Mouse (Mus musculus) lung, embryonic 15.5 days (tissue): ENCODE results near the gene Rnft2. TPM values are rescaled to one million over a fixed set of nuclear protein-coding genes. Genes with fewer than 3 reads are reported as not detected.

Experiments
- ATAC-seq: fragments of 200-750 bp; cut with Nextera tagmentation; 2 replicates; pipeline ENCODE4 v1.8.0; 2017; ENCODE audit warnings: moderate number of reproducible peaks, borderline replicate concordance; ENCODE audit not compliant: low FRiP score, low TSS enrichment; ENCODE audit errors: extremely low read depth
- H3K27ac ChIP-seq: fragments of 300-500 bp; sonication (generic); 2 replicates; pipeline ENCODE4 v1.5.1; 2015; ENCODE audit warnings: moderate library complexity, mild to moderate bottlenecking, inconsistent platforms
- H3K27me3 ChIP-seq: fragments of 300-500 bp; sonication (generic); 2 replicates; pipeline ENCODE4 v1.6.1; 2015; ENCODE audit warnings: inconsistent platforms
- H3K36me3 ChIP-seq: fragments of 300-500 bp; sonication (generic); 2 replicates; pipeline ENCODE4 v1.6.1; 2015; ENCODE audit warnings: inconsistent platforms
- H3K4me1 ChIP-seq: fragments of 300-500 bp; sonication (generic); 2 replicates; pipeline ENCODE4 v1.6.1; 2015; ENCODE audit warnings: inconsistent platforms
- H3K4me2 ChIP-seq: fragments of 300-500 bp; sonication (generic); 2 replicates; pipeline ENCODE4 v1.6.1; 2015; ENCODE audit warnings: inconsistent platforms, mild to moderate bottlenecking, moderate library complexity
- H3K4me3 ChIP-seq: fragments of 300-500 bp; sonication (generic); 2 replicates; pipeline ENCODE4 v1.5.1; 2015; ENCODE audit warnings: mild to moderate bottlenecking, inconsistent platforms
- H3K9ac ChIP-seq: fragments of 300-500 bp; sonication (generic); 2 replicates; pipeline ENCODE4 v1.6.1; 2015; ENCODE audit warnings: inconsistent platforms
- H3K9me3 ChIP-seq: fragments of 300-500 bp; sonication (generic); 2 replicates; pipeline ENCODE4 v1.6.1; 2016; ENCODE audit warnings: inconsistent platforms
- WGBS: fragments of 180-500 bp; shearing (Covaris S2); methylation state at CpG from one replicate; pipeline ENCODE4 v1.1.7; 2015; 5-methylcytosine and 5-hydroxymethylcytosine counted together
- polyA plus RNA-seq: library from polyadenylated mRNA; unstranded; fragments of >200 nt; fragmentation: Nextera tagmentation; extraction: Ambion mirVana; gene quantifications from 2 replicates; pipeline ENCODE4 v1.2.1, GENCODE M21; 2015

Rnft2 gene
- 2.0 and 2.6 TPM in 2 replicates for polyA plus RNA-seq

- Histone ChIP-seq H3K27me3 (no peaks in the 10 kb centered on the region), H3K36me3 (0 out of 2 replicates have a peak, but pooled peaks cover 4% of the 10 kb centered on the region), H3K9ac (peak within 1 kb of the TSS; percentile 70), H3K27ac (peak within 1 kb of the TSS; percentile 73), H3K9me3 (no peaks in the 10 kb centered on the region), H3K4me2 (peak within 1 kb of the TSS; percentile 80), H3K4me1 (peaks cover 12% of the 10 kb centered on the region), H3K4me3 (peak within 1 kb of the TSS; percentile 76)
- under 1% methylated on average over 68 of the region's 68 CpGs for WGBS
- ATAC-seq: peak; percentile 99
Measured at GRCm38 (mm10) chr5:118244606-118245443, at the start of gene Rnft2, which contains the start of gene 2410131K14Rik. Rnft2 (minus strand) TSS chr5:118245116. 2410131K14Rik (plus strand) TSS chr5:118245227.

GRCm38 (mm10) chr5:118294086-118294864, 49.4 kb upstream of the Rnft2 start:
- Histone ChIP-seq H3K9ac (0 out of 2 replicates have a peak overlapping the region, but pooled peaks have one; percentile 2), H3K4me1 (peaks cover 51% of the 10 kb centered on the region), H3K4me3 (peak overlapping the region; percentile 32), H3K27me3 (no peaks in the 10 kb centered on the region), H3K9me3 (no peaks in the 10 kb centered on the region), H3K4me2 (peak overlapping the region; percentile 52), H3K27ac (peak overlapping the region; percentile 96), H3K36me3 (no peaks in the 10 kb centered on the region)
- 9% methylated on average over 23 of the region's 23 CpGs for WGBS
- peak; percentile 93 for ATAC-seq

GRCm38 (mm10) chr5:118292476-118292875, 47.6 kb upstream of the Rnft2 start:
- no peaks in the 10 kb centered on the region for H3K36me3 ChIP-seq
- no peaks in the 10 kb centered on the region for H3K27me3 ChIP-seq
- no peak overlapping the region for H3K4me2 ChIP-seq
- no peaks in the 10 kb centered on the region for H3K9me3 ChIP-seq
- peaks cover 45% of the 10 kb centered on the region for H3K4me1 ChIP-seq
- H3K9ac ChIP-seq: no peak overlapping the region
- no peak for ATAC-seq
- no peak overlapping the region for H3K27ac ChIP-seq
- WGBS: 32% methylated on average over 4 of the region's 4 CpGs
- H3K4me3 ChIP-seq: no peak overlapping the region

- no peaks in the 10 kb centered on the region for H3K36me3 ChIP-seq
- 91% methylated on average over 4 of the region's 4 CpGs for WGBS
- no peak overlapping the region for H3K9ac ChIP-seq
Measured at GRCm38 (mm10) chr5:118291453-118291852, 46.5 kb upstream of the Rnft2 start.

GRCm38 (mm10) chr5:118277741-118278495, 33.0 kb upstream of the Rnft2 start:
- H3K4me2 ChIP-seq: no peak overlapping the region
- H3K4me1 ChIP-seq: peaks cover 24% of the 10 kb centered on the region
- H3K4me3 ChIP-seq: no peak overlapping the region
- H3K36me3 ChIP-seq: no peaks in the 10 kb centered on the region
- no peaks in the 10 kb centered on the region for H3K9me3 ChIP-seq
- 79% methylated on average over 18 of the region's 18 CpGs for WGBS
- no peak for ATAC-seq
- H3K27ac ChIP-seq: no peak overlapping the region
- H3K27me3 ChIP-seq: peaks cover 15% of the 10 kb centered on the region; the same call in 1 of the 2 replicates
- H3K9ac ChIP-seq: no peak overlapping the region

More at GRCm38 (mm10) chr5:118291453-118291852, 46.5 kb upstream of the Rnft2 start:
- H3K4me2 ChIP-seq: no peak overlapping the region
- peaks cover 38% of the 10 kb centered on the region for H3K4me1 ChIP-seq
- H3K4me3 ChIP-seq: no peak overlapping the region
- H3K27ac ChIP-seq: no peak overlapping the region
- no peaks in the 10 kb centered on the region for H3K9me3 ChIP-seq
- H3K27me3 ChIP-seq: no peaks in the 10 kb centered on the region
- ATAC-seq: no peak

GRCm38 (mm10) chr5:118276711-118277110, 31.8 kb upstream of the Rnft2 start:
- no peaks in the 10 kb centered on the region for H3K36me3 ChIP-seq
- peaks cover 27% of the 10 kb centered on the region for H3K27me3 ChIP-seq
- H3K4me2 ChIP-seq: no peak overlapping the region
- 46% methylated on average over 8 of the region's 8 CpGs for WGBS
- peaks cover 32% of the 10 kb centered on the region for H3K4me1 ChIP-seq
- H3K9me3 ChIP-seq: no peaks in the 10 kb centered on the region
- H3K27ac ChIP-seq: no peak overlapping the region
- no peak overlapping the region for H3K4me3 ChIP-seq
- H3K9ac ChIP-seq: no peak overlapping the region
- ATAC-seq: no peak

DNA sequence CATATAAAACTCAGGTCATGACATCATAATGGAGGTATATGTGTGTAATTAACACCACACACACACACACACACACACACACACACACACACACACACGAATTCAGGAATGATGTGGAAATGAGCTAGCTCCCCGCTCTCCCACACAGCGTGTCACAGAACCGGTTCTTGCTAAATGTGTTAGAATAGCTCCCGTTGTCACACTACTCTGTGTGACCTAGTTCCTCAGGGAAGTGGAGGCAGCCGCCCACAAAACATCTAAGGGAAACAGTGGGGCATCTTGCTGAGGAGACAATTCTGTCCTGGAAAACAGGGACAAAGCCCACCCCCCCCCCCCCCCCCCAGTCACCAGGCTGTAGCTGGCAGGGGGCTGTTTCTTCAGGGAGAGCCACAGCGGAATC, 31.4 kb upstream of the Rnft2 start:
- Histone ChIP-seq H3K4me3 (no peak overlapping the region), H3K9me3 (no peaks in the 10 kb centered on the region), H3K27me3 (peaks cover 32% of the 10 kb centered on the region), H3K36me3 (no peaks in the 10 kb centered on the region), H3K9ac (no peak overlapping the region), H3K27ac (no peak overlapping the region), H3K4me1 (peaks cover 34% of the 10 kb centered on the region), H3K4me2 (no peak overlapping the region)
- WGBS: 51% methylated on average over 7 of the region's 7 CpGs
- ATAC-seq: no peak

DNA sequence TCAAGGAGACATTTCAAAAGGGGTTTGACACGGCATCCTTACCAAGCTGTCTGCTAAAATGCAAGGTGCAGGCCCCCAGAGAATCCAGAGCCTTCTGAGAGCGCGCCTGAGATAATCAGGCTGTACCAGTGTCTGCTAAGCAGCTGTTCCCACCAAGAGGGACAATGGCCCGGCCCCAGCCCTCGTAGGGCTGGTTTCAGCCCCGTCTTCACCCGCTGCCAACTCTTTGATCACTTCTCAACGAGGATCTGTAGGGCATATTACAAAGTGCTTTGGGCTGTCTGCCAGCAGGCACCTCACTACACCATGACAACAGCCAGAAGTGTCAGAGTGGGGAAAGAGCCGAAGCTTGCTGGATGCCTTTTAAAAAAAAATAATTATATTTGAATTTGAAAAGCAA, 29.6 kb upstream of the Rnft2 start:
- Histone ChIP-seq H3K9me3 (no peaks in the 10 kb centered on the region), H3K9ac (no peak overlapping the region; the same call in 1 of the 2 replicates), H3K4me3 (no peak overlapping the region), H3K27ac (0 out of 2 replicates have a peak overlapping the region, but pooled peaks have one; percentile 22), H3K4me1 (peaks cover 36% of the 10 kb centered on the region), H3K27me3 (peaks cover 46% of the 10 kb centered on the region), H3K4me2 (peak overlapping the region; percentile 34), H3K36me3 (no peaks in the 10 kb centered on the region)
- ATAC-seq: peak; percentile 64; the same call in 1 of the 2 replicates
- WGBS: 13% methylated on average over 9 of the region's 9 CpGs

DNA sequence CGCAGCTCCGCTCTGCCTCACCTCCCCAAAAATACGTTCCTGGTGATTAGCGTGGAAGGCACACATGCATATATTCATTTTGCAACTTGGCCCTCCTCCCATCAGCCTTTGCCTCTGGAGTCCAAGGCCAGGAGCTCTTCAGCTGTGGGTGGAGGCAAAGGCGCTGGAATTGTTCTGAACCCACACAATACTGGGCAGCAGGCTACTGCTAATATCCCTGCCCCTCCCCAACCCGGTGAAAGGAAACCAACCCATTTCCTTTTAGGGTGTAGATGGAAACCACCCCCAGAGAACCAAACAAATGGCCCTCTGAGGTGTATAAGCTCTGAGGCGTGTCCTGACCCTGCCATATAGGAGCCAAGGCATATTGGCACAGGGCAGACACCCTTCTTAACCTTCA, 28.5 kb upstream of the Rnft2 start:
- Histone ChIP-seq H3K4me2 (no peak overlapping the region), H3K9ac (no peak overlapping the region), H3K9me3 (no peaks in the 10 kb centered on the region), H3K27me3 (peaks cover 50% of the 10 kb centered on the region), H3K4me1 (peaks cover 43% of the 10 kb centered on the region), H3K27ac (no peak overlapping the region), H3K36me3 (no peaks in the 10 kb centered on the region), H3K4me3 (no peak overlapping the region)
- no peak for ATAC-seq
- WGBS: 71% methylated on average over 7 of the region's 7 CpGs

- Histone ChIP-seq H3K36me3 (no peaks in the 10 kb centered on the region), H3K4me1 (peaks cover 43% of the 10 kb centered on the region), H3K27me3 (peaks cover 50% of the 10 kb centered on the region), H3K9me3 (no peaks in the 10 kb centered on the region), H3K9ac (no peak overlapping the region), H3K27ac (no peak overlapping the region), H3K4me3 (no peak overlapping the region), H3K4me2 (no peak overlapping the region)
- no peak for ATAC-seq
- 63% methylated on average over 10 of the region's 10 CpGs for WGBS
Measured at GRCm38 (mm10) chr5:118271449-118272110, 26.7 kb upstream of the Rnft2 start.

DNA sequence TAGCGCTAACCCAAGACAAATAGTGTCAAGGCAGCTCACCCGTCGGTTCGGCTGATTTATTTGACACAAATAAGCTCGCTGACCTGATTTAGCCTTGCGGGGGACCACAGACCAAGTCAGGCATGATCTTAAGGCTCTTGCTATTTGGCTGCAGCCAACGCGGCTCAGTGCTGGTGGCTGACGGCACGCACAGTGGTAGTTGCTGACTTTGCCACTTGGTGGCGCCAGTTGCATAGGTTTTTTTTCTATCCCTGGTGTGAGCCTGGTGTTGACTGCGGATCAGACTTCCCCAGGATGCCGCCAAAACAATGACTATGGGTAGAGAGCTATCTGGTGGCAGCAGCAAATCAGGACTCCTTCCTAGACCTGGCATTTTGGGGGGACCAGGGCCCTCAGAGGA, 24.1 kb upstream of the Rnft2 start:
- peak; percentile 68 for ATAC-seq
- 1% methylated on average over 13 of the region's 13 CpGs for WGBS
- Histone ChIP-seq H3K27me3 (peaks cover 48% of the 10 kb centered on the region), H3K4me2 (0 out of 2 replicates have a peak overlapping the region, but pooled peaks have one; percentile 19), H3K9ac (no peak overlapping the region), H3K9me3 (no peaks in the 10 kb centered on the region), H3K36me3 (no peaks in the 10 kb centered on the region), H3K4me1 (peaks cover 29% of the 10 kb centered on the region), H3K4me3 (no peak overlapping the region), H3K27ac (no peak overlapping the region)
